Mouse (Mus musculus) C2C12 (cell line): ENCODE data around the gene Mef2a.

Experiments
- CEBPB ChIP-seq: IDR thresholded peaks from one replicate; pipeline ENCODE4 v1.6.1; 2011; ENCODE audit warnings: low read depth, mild to moderate bottlenecking, control low read depth, moderate library complexity
- CTCF ChIP-seq: IDR thresholded peaks from one replicate; pipeline ENCODE4 v1.5.1; 2011; ENCODE audit not compliant: control insufficient read depth, insufficient read depth, insufficient read length
- FOSL1 ChIP-seq: IDR thresholded peaks from one replicate; pipeline ENCODE4 v1.8.0; 2011; ENCODE audit warnings: mild to moderate bottlenecking, low read length; ENCODE audit not compliant: poor library complexity, insufficient read depth, severe bottlenecking
- MAX ChIP-seq: IDR thresholded peaks from one replicate; pipeline ENCODE4 v1.6.1; 2011; ENCODE audit warnings: mild to moderate bottlenecking, control low read depth
- MYOD1 ChIP-seq: IDR thresholded peaks from one replicate; pipeline ENCODE4 v1.6.1; 2011; ENCODE audit warnings: low read depth; ENCODE audit not compliant: control insufficient read depth, insufficient read length
- MYOG ChIP-seq: IDR thresholded peaks from one replicate; pipeline ENCODE4 v1.6.1; 2011; ENCODE audit not compliant: control insufficient read depth, insufficient read length; ENCODE audit errors: extremely low read depth
- USF1 ChIP-seq: IDR thresholded peaks from one replicate; pipeline ENCODE4 v1.6.1; 2011; ENCODE audit warnings: low read depth, mild to moderate bottlenecking, control low read depth, moderate library complexity

DNA sequence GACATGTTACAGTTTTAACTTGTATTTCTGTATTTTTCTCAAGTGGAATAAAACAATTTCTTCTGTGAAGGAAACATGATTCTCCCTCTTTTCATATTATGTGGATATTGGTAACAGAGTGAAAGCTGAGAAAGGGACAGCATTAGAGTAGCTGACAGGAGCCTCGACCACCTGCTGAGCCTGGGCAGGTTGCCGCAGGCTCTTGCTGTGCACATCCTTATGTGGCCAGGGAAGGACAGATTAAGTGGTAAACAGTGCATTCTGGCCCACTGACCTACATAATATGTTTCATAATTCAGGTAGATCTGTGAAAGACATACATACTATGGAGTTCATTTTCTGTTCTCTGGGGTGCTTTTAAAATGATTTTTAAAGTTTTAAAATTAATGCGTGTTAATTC lies 144.3 kb downstream of the Mef2a start:
- TF ChIP-seq CTCF (no peak), FOSL1 (no peak), MYOG (no peak), CEBPB (no peak), MAX (no peak), USF1 (no peak), MYOD1 (no peak)
